Mouse (Mus musculus): ENCODE measurements around the gene Fam129a.
"Not testable (repeated sequence)": the region's sequence is repeated elsewhere in the genome, so short reads cannot be mapped to it uniquely, and the experiment has no call there.

DNA sequence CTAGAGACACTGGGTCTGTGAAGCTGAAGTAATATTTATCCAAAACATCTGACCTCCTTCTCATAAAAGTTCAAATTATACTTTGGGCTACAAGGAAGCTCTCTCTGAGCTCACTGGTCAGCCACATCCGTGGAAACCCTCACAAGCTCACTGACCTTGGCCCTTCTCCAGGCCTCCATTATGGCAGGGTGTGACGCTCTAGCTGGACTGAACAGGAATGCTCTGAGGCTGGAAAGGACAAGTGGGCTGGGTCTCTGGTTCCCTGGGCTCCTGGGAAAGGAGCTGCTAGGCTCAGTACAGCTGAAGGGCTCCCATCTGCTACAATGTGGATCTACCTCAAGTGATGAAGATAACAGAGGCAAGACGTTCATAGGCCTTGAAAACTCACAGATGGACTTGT lies 37.0 kb downstream of the Fam129a start:
- not testable (repeated sequence) for TF ChIP-seq CHD2 (IDR thresholded peaks at IDR 0.05; ENCODE audit: low read depth, low read length); MAFK (IDR thresholded peaks at IDR 0.05; ENCODE audit: insufficient read depth, low read depth, low read length); HCFC1 (IDR thresholded peaks at IDR 0.05; ENCODE audit: borderline replicate concordance, insufficient read depth, low read length); ZNF384 (IDR thresholded peaks at IDR 0.05; ENCODE audit: low read depth, low read length); ZC3H11A (IDR thresholded peaks at IDR 0.05; ENCODE audit: borderline replicate concordance, low read depth, low read length)
